Mouse (Mus musculus): ENCODE results near the gene Ppm1m.

- TF ChIP-seq POLR2A (IDR thresholded peaks at IDR 0.05; ENCODE audit: low read depth, low read length) (peak; percentile 12), CTCF (conservative IDR thresholded peaks at IDR 0.05; ENCODE audit: insufficient read depth, insufficient read length, low read depth, low read length) (no peak)
Observed at GRCm38 (mm10) chr9:106231220-106231619, 31.7 kb upstream of the Ppm1m start.

Data from kidney, adult 2 months (tissue).